8 mouse cellular contexts compared by ENCODE assay signal in the genomic region with DNA sequence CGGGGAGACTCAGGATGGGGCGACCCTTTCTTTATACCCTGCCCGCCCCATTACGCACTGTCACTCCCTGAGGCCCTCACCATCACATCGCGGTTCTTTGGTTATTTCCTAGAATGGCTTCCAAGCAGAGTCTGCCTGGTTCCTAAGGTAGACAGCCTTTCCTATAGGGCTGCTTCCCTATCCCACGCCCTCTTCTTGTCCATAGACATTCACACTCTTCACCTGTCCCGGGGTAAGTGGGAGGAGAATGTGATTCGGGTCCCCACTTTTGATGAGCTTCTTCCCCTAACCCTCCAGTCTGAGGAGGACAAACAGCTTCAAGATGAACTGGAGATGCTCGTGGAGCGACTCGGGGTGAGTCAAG. TPM values are rescaled to one million over a fixed set of nuclear protein-coding genes. Genes with fewer than 3 reads are reported as not detected.
DNase-seq lines count a peak whose midpoint lies in the region; ATAC-seq and TF ChIP-seq lines count a peak whose summit lies in the region.

No protein-coding gene starts in this region.

- no peak overlapping the region for H3K27ac ChIP-seq in kidney, postnatal 0 days
- no peak overlapping the region for H3K27ac ChIP-seq in embryonic facial prominence, embryonic 11.5 days (replicated peaks; ENCODE audit: low read depth, low read length)
- peak overlapping the region; percentile 84 for H3K27ac ChIP-seq in hindbrain, embryonic 16.5 days (ENCODE audit: low read depth, low read length)
- H3K27ac ChIP-seq in midbrain, embryonic 15.5 days, result peak overlapping the region; percentile 72

- no peaks in the 10 kb centered on the region for H3K9me3 ChIP-seq in kidney, postnatal 0 days (replicated peaks; ENCODE audit: low read length)
- no peaks in the 10 kb centered on the region for H3K9me3 ChIP-seq in embryonic facial prominence, embryonic 11.5 days (replicated peaks; ENCODE audit: control insufficient read depth, low read length)
- H3K9me3 ChIP-seq in hindbrain, embryonic 16.5 days (ENCODE audit: control insufficient read depth, low read length), result no peaks in the 10 kb centered on the region
- H3K9me3 ChIP-seq in midbrain, embryonic 15.5 days, result no peaks in the 10 kb centered on the region

- H3K36me3 ChIP-seq in kidney, postnatal 0 days (ENCODE audit: insufficient read depth, low read length), result peaks cover 24% of the 10 kb centered on the region
- peaks cover 2% of the 10 kb centered on the region for H3K36me3 ChIP-seq in embryonic facial prominence, embryonic 11.5 days (replicated peaks; ENCODE audit: control insufficient read depth, insufficient read depth, low read depth, low read length)
- peaks cover 19% of the 10 kb centered on the region for H3K36me3 ChIP-seq in hindbrain, embryonic 16.5 days (ENCODE audit: control insufficient read depth, insufficient read depth, low read length)
- H3K36me3 ChIP-seq in midbrain, embryonic 15.5 days (replicated peaks), result peaks cover 24% of the 10 kb centered on the region

- 7% methylated on average over 12 of the region's 12 CpGs for WGBS in kidney, postnatal 0 days
- 12% methylated on average over 12 of the region's 12 CpGs for WGBS in embryonic facial prominence, embryonic 11.5 days
- WGBS in hindbrain, embryonic 16.5 days, result 12% methylated on average over 12 of the region's 12 CpGs
- 11% methylated on average over 12 of the region's 12 CpGs for WGBS in midbrain, embryonic 15.5 days

- no peaks in the 10 kb centered on the region for H3K4me1 ChIP-seq in kidney, postnatal 0 days (replicated peaks; ENCODE audit: insufficient read depth, low read length)
- H3K4me1 ChIP-seq in embryonic facial prominence, embryonic 11.5 days (ENCODE audit: control insufficient read depth, insufficient read depth, low read length), result no peaks in the 10 kb centered on the region; the same call in 1 of the 2 replicates
- H3K4me1 ChIP-seq in hindbrain, embryonic 16.5 days (ENCODE audit: control insufficient read depth, insufficient read depth, low read depth, low read length), result peaks cover 16% of the 10 kb centered on the region
- H3K4me1 ChIP-seq in midbrain, embryonic 15.5 days, result peaks cover 23% of the 10 kb centered on the region

- no peak for ATAC-seq in kidney, postnatal 0 days (replicated peaks; ENCODE audit: low FRiP score, low read depth)
- ATAC-seq in embryonic facial prominence, embryonic 11.5 days (replicated peaks; ENCODE audit: insufficient number of reproducible peaks, low FRiP score, low TSS enrichment, low read depth), result no peak; the same call in 1 of the 2 replicates
- ATAC-seq in hindbrain, embryonic 16.5 days, result no peak
- ATAC-seq in midbrain, embryonic 15.5 days (replicated peaks), result no peak

- peak overlapping the region; percentile 87 for H3K9ac ChIP-seq in kidney, postnatal 0 days (ENCODE audit: low read depth, low read length)
- H3K9ac ChIP-seq in embryonic facial prominence, embryonic 11.5 days (replicated peaks; ENCODE audit: low read length), result peak overlapping the region; percentile 84
- peak overlapping the region; percentile 90 for H3K9ac ChIP-seq in hindbrain, embryonic 16.5 days (ENCODE audit: low read depth, low read length)
- peak overlapping the region; percentile 80 for H3K9ac ChIP-seq in midbrain, embryonic 15.5 days

- no peak for TF ChIP-seq CTCF in kidney, postnatal 0 days (IDR thresholded peaks at IDR 0.05; ENCODE audit: low read depth)

- H3K27me3 ChIP-seq in kidney, postnatal 0 days (ENCODE audit: insufficient read depth, low read length), result no peaks in the 10 kb centered on the region
- H3K27me3 ChIP-seq in embryonic facial prominence, embryonic 11.5 days (ENCODE audit: control insufficient read depth, insufficient read depth, low read length), result no peaks in the 10 kb centered on the region
- H3K27me3 ChIP-seq in hindbrain, embryonic 16.5 days (replicated peaks; ENCODE audit: control insufficient read depth, insufficient read depth, low read length), result no peaks in the 10 kb centered on the region
- H3K27me3 ChIP-seq in midbrain, embryonic 15.5 days (replicated peaks), result no peaks in the 10 kb centered on the region

- peak overlapping the region; percentile 84 for H3K4me3 ChIP-seq in kidney, postnatal 0 days (replicated peaks; ENCODE audit: low read depth, low read length)
- peak overlapping the region; percentile 94 for H3K4me3 ChIP-seq in embryonic facial prominence, embryonic 11.5 days (ENCODE audit: low read depth, low read length)
- peak overlapping the region; percentile 80 for H3K4me3 ChIP-seq in hindbrain, embryonic 16.5 days (ENCODE audit: low read length)
- peak overlapping the region; percentile 90 for H3K4me3 ChIP-seq in midbrain, embryonic 15.5 days

- peak overlapping the region; percentile 64 for H3K4me2 ChIP-seq in kidney, postnatal 0 days (ENCODE audit: low read length)
- H3K4me2 ChIP-seq in embryonic facial prominence, embryonic 11.5 days (ENCODE audit: low read depth, low read length), result peak overlapping the region; percentile 76
- peak overlapping the region; percentile 66 for H3K4me2 ChIP-seq in hindbrain, embryonic 16.5 days (ENCODE audit: low read length)
- H3K4me2 ChIP-seq in midbrain, embryonic 15.5 days, result peak overlapping the region; percentile 93

- no peak for DNase-seq in kidney, postnatal 0 days (ENCODE audit: low spot score)
- no peak for DNase-seq in kidney, postnatal 4 days
- no peak for DNase-seq in embryonic facial prominence, embryonic 11.5 days (ENCODE audit: low spot score)
- DNase-seq in adrenal gland, postnatal 14 days, result no peak
- no peak for DNase-seq in cerebellum, adult 9-10 months
- DNase-seq in frontal cortex, adult 2 months (ENCODE audit: extremely low spot score in 1 of 2, low spot score in 1 of 2), result no peak

RNA-seq across cellular contexts. Expression of gene Psmd2, which starts 0.5 kb away (rescaled TPM):
- polyA plus RNA-seq in kidney, postnatal 0 days (2015; fragmentation: Nextera tagmentation; extraction: Ambion mirVana), result 212 and 246 TPM in 2 replicates
- polyA plus RNA-seq in embryonic facial prominence, embryonic 11.5 days (2014; fragmentation: Nextera tagmentation; extraction: Ambion mirVana), result 500 and 501 TPM in 2 replicates
- polyA plus RNA-seq in hindbrain, embryonic 16.5 days (2015; fragmentation: Nextera tagmentation; extraction: Ambion mirVana), result 372 and 378 TPM in 2 replicates
- polyA plus RNA-seq in midbrain, embryonic 15.5 days (2015; fragmentation: Nextera tagmentation; extraction: Ambion mirVana), result 355 and 359 TPM in 2 replicates
- total RNA-seq in adrenal gland, postnatal 14 days (2021), result 220 and 224 TPM in 2 replicates
- polyA plus RNA-seq in frontal cortex, adult 2 months (2012; rRNA removed), result 155 and 184 TPM in 2 replicates

RNA-seq across cellular contexts. Expression of gene Eif4g1, which starts 16.2 kb away (rescaled TPM):
- 115 and 119 TPM in 2 replicates for polyA plus RNA-seq in kidney, postnatal 0 days (2015; fragmentation: Nextera tagmentation; extraction: Ambion mirVana)
- polyA plus RNA-seq in embryonic facial prominence, embryonic 11.5 days (2014; fragmentation: Nextera tagmentation; extraction: Ambion mirVana), result 156 TPM in 2 replicates
- polyA plus RNA-seq in hindbrain, embryonic 16.5 days (2015; fragmentation: Nextera tagmentation; extraction: Ambion mirVana), result 133 and 143 TPM in 2 replicates
- polyA plus RNA-seq in midbrain, embryonic 15.5 days (2015; fragmentation: Nextera tagmentation; extraction: Ambion mirVana), result 146 and 148 TPM in 2 replicates
- total RNA-seq in adrenal gland, postnatal 14 days (2021), result 379 and 389 TPM in 2 replicates
- 164 and 169 TPM in 2 replicates for polyA plus RNA-seq in frontal cortex, adult 2 months (2012; rRNA removed)

RNA-seq across cellular contexts. Expression of gene Ece2, which starts 22.3 kb away (rescaled TPM):
- 1.2 and 1.6 TPM in 2 replicates for polyA plus RNA-seq in kidney, postnatal 0 days (2015; fragmentation: Nextera tagmentation; extraction: Ambion mirVana)
- 2.4 and 2.5 TPM in 2 replicates for polyA plus RNA-seq in embryonic facial prominence, embryonic 11.5 days (2014; fragmentation: Nextera tagmentation; extraction: Ambion mirVana)
- polyA plus RNA-seq in hindbrain, embryonic 16.5 days (2015; fragmentation: Nextera tagmentation; extraction: Ambion mirVana), result 17.4 and 18.6 TPM in 2 replicates
- 17.1 and 19.9 TPM in 2 replicates for polyA plus RNA-seq in midbrain, embryonic 15.5 days (2015; fragmentation: Nextera tagmentation; extraction: Ambion mirVana)
- 12.1 and 13.2 TPM in 2 replicates for total RNA-seq in adrenal gland, postnatal 14 days (2021)
- 36.6 and 42.7 TPM in 2 replicates for polyA plus RNA-seq in frontal cortex, adult 2 months (2012; rRNA removed)

RNA-seq across cellular contexts. Expression of gene Camk2n2, which starts 30.8 kb away (rescaled TPM):
- polyA plus RNA-seq in kidney, postnatal 0 days (2015; fragmentation: Nextera tagmentation; extraction: Ambion mirVana), result 0.72 and 0.79 TPM in 2 replicates
- polyA plus RNA-seq in embryonic facial prominence, embryonic 11.5 days (2014; fragmentation: Nextera tagmentation; extraction: Ambion mirVana), result 1.8 and 2.2 TPM in 2 replicates
- polyA plus RNA-seq in hindbrain, embryonic 16.5 days (2015; fragmentation: Nextera tagmentation; extraction: Ambion mirVana), result 43.1 and 44.2 TPM in 2 replicates
- 33.5 and 35.8 TPM in 2 replicates for polyA plus RNA-seq in midbrain, embryonic 15.5 days (2015; fragmentation: Nextera tagmentation; extraction: Ambion mirVana)
- total RNA-seq in adrenal gland, postnatal 14 days (2021), result 31.7 and 50.9 TPM in 2 replicates
- polyA plus RNA-seq in frontal cortex, adult 2 months (2012; rRNA removed), result 125 and 142 TPM in 2 replicates

RNA-seq across cellular contexts. Expression of gene Alg3, which starts 40.4 kb away (rescaled TPM):
- 35.9 and 36.5 TPM in 2 replicates for polyA plus RNA-seq in kidney, postnatal 0 days (2015; fragmentation: Nextera tagmentation; extraction: Ambion mirVana)
- polyA plus RNA-seq in embryonic facial prominence, embryonic 11.5 days (2014; fragmentation: Nextera tagmentation; extraction: Ambion mirVana), result 47.3 and 49.4 TPM in 2 replicates
- 43.9 and 44.7 TPM in 2 replicates for polyA plus RNA-seq in hindbrain, embryonic 16.5 days (2015; fragmentation: Nextera tagmentation; extraction: Ambion mirVana)
- polyA plus RNA-seq in midbrain, embryonic 15.5 days (2015; fragmentation: Nextera tagmentation; extraction: Ambion mirVana), result 40.8 and 42.9 TPM in 2 replicates
- total RNA-seq in adrenal gland, postnatal 14 days (2021), result 23.0 and 24.2 TPM in 2 replicates
- 19.0 and 21.1 TPM in 2 replicates for polyA plus RNA-seq in frontal cortex, adult 2 months (2012; rRNA removed)

Comparison
In these comparisons a context has a peak if more than half of its experiments do, and no peak if none do; other contexts are left out.
1. H3K27ac ChIP-seq: peak in hindbrain, embryonic 16.5 days (single experiment) and midbrain, embryonic 15.5 days (single experiment); none in kidney, postnatal 0 days (single experiment) and embryonic facial prominence, embryonic 11.5 days (single experiment).
2. Peak in every context shown above with its lines, with median percentiles within 50 percentile points of each other: H3K4me2 ChIP-seq, H3K4me3 ChIP-seq and H3K9ac ChIP-seq.